8 mouse cellular contexts compared by ENCODE assay signal in the genomic region with DNA sequence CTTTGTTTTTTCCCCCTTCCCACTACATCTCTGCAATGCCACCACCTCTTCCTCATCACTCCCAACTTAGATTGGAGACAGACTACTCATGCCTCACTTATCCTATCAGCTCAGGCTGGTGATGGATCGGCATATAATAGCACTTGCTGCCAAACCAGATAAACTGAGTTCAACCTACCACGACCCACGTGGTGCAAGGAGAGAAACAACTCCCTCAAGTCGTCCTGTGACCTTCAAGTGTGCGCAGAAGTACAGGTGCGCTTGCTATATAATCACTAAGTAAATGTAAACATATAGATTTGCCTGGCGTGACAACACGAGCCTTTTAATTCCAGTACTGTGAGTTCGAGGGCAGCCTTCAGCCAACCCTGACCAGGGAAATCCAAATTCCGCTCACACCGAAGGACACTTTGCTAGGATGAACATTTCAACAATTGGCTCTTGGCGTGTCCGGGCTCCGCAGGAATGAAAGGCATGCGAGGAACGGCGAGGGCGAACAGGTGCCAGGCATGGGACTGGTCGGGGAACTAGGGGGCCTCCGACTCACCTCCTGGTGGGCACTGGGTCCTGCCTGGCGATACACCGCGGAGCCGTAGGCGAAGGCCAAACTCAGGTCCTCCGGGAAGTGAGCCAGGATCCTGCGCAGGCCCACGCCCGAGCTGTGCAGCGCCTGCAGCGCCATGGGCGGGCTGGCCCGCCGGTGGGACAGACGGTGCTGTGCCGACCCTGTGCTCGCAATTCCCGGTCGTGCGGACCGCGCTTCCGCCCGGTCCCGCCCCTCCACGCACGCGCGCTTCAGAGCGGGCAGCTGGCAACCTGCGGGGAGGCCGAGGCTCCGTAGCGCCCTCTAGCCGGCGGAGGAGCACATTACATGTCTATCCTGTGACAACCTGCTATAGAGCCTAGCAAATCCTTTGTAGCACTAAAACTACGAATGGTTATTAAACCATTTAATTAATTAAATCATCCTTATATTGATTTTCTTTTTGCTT. TPM values are rescaled to one million over a fixed set of nuclear protein-coding genes. Genes with fewer than 3 reads are reported as not detected.
DNase-seq lines count a peak whose midpoint lies in the region; ATAC-seq and TF ChIP-seq lines count a peak whose summit lies in the region.

A gene (minus strand): TSS at position 774 of the 992 bp plus-strand sequence.

- H3K27ac ChIP-seq in embryonic fibroblast, embryonic 13.5 days (ENCODE audit: insufficient read depth, low read length) = no peak within 1 kb of the TSS
- no peak within 1 kb of the TSS for H3K27ac ChIP-seq in limb, embryonic 15.5 days
- no peak within 1 kb of the TSS for H3K27ac ChIP-seq in midbrain, postnatal 0 days (ENCODE audit: low read depth, low read length)

- 1% methylated on average over 57 of the region's 57 CpGs for WGBS in limb, embryonic 15.5 days
- under 1% methylated on average over 57 of the region's 57 CpGs for WGBS in midbrain, postnatal 0 days

- no peaks in the 10 kb centered on the region for H3K9me3 ChIP-seq in limb, embryonic 15.5 days
- H3K9me3 ChIP-seq in midbrain, postnatal 0 days (ENCODE audit: low read length) = no peaks in the 10 kb centered on the region

- TF ChIP-seq CTCF in C2C12 (IDR thresholded peaks at IDR 0.05; ENCODE audit: control insufficient read depth, insufficient read depth, insufficient read length) = peak; percentile 88
- TF ChIP-seq CTCF in embryonic fibroblast, embryonic 13.5 days (IDR thresholded peaks at IDR 0.05; ENCODE audit: borderline replicate concordance, insufficient read depth, low read length) = peak; percentile 93
- peak; percentile 97 for TF ChIP-seq CTCF in midbrain, postnatal 0 days (IDR thresholded peaks at IDR 0.05)

- ATAC-seq in limb, embryonic 15.5 days (ENCODE audit: insufficient number of reproducible peaks, low FRiP score, low TSS enrichment, low read depth) = peak; percentile 86
- ATAC-seq in midbrain, postnatal 0 days (ENCODE audit: low FRiP score) = peak; percentile 90

- H3K4me1 ChIP-seq in embryonic fibroblast, embryonic 13.5 days (ENCODE audit: control insufficient read depth, insufficient read depth, low read length) = peaks cover 3% of the 10 kb centered on the region; the same call in 1 of the 2 replicates
- H3K4me1 ChIP-seq in limb, embryonic 15.5 days = peaks cover 19% of the 10 kb centered on the region
- H3K4me1 ChIP-seq in midbrain, postnatal 0 days (ENCODE audit: insufficient read depth, low read length) = peaks cover 5% of the 10 kb centered on the region; the same call in 1 of the 2 replicates

- peak; percentile 92 for DNase-seq in brain, adult 2 months (ENCODE audit: low read depth, low spot score)
- peak; percentile 78 to 83 for DNase-seq in heart, adult 9 months (ENCODE audit: low spot score in 2 of 2)
- peak; percentile 84 for DNase-seq in kidney, adult 9 months
- DNase-seq in midbrain, postnatal 0 days (ENCODE audit: low spot score) = peak; percentile 86
- DNase-seq in spleen, postnatal 10 days (ENCODE audit: low spot score in 2 of 2) = peak; percentile 86 to 92

- H3ac ChIP-seq in C2C12 (ENCODE audit: control insufficient read depth, insufficient read length, low read depth) = peak within 1 kb of the TSS; percentile 82

- peaks cover 18% of the 10 kb centered on the region for H3K36me3 ChIP-seq in C2C12 (ENCODE audit: control insufficient read depth, insufficient read depth)
- peaks cover 21% of the 10 kb centered on the region for H3K36me3 ChIP-seq in limb, embryonic 15.5 days
- peaks cover 20% of the 10 kb centered on the region for H3K36me3 ChIP-seq in midbrain, postnatal 0 days (ENCODE audit: insufficient read depth, low read length)

- H3K9ac ChIP-seq in limb, embryonic 15.5 days = peak within 1 kb of the TSS; percentile 72
- H3K9ac ChIP-seq in midbrain, postnatal 0 days (replicated peaks; ENCODE audit: low read length, poor library complexity, severe bottlenecking) = peak within 1 kb of the TSS; percentile 68

- H3K79me3 ChIP-seq in C2C12 (ENCODE audit: low read depth) = peaks cover 8% of the 10 kb centered on the region

- H3K27me3 ChIP-seq in C2C12 (ENCODE audit: control insufficient read depth, insufficient read depth, insufficient read length) = peaks cover 9% of the 10 kb centered on the region
- no peaks in the 10 kb centered on the region for H3K27me3 ChIP-seq in limb, embryonic 15.5 days
- no peaks in the 10 kb centered on the region for H3K27me3 ChIP-seq in midbrain, postnatal 0 days (ENCODE audit: insufficient read depth, low read length)

- peak within 1 kb of the TSS; percentile 65 for H3K4me2 ChIP-seq in limb, embryonic 15.5 days
- peak within 1 kb of the TSS; percentile 80 for H3K4me2 ChIP-seq in midbrain, postnatal 0 days (ENCODE audit: low read depth, low read length, poor library complexity, severe bottlenecking)

- peak within 1 kb of the TSS; percentile 80 for H3K4me3 ChIP-seq in C2C12 (ENCODE audit: insufficient read depth, poor library complexity, severe bottlenecking)
- H3K4me3 ChIP-seq in embryonic fibroblast, embryonic 13.5 days (ENCODE audit: insufficient read depth, low read length) = peak within 1 kb of the TSS; percentile 96
- H3K4me3 ChIP-seq in limb, embryonic 15.5 days = peak within 1 kb of the TSS; percentile 86
- H3K4me3 ChIP-seq in midbrain, postnatal 0 days (ENCODE audit: low read depth, low read length) = peak within 1 kb of the TSS; percentile 87

- peak; percentile 77 for TF ChIP-seq POLR2A in embryonic fibroblast, embryonic 13.5 days (IDR thresholded peaks at IDR 0.05; ENCODE audit: low read depth, low read length)

- H3K79me2 ChIP-seq in C2C12 (ENCODE audit: control insufficient read depth, insufficient read depth) = peaks cover 25% of the 10 kb centered on the region

TF ChIP-seq in C2C12, 6 proteins besides CTCF, POLR2A, EP300 and RAD21:
- TF ChIP-seq FOSL1 (IDR thresholded peaks at IDR 0.05; ENCODE audit: insufficient read depth, low read length, poor library complexity, severe bottlenecking) = no peak
- no peak for TF ChIP-seq MYOG (IDR thresholded peaks at IDR 0.05; ENCODE audit: control insufficient read depth, extremely low read depth, insufficient read length)
- peak; percentile 83 for TF ChIP-seq MAX (IDR thresholded peaks at IDR 0.05)
- no peak for TF ChIP-seq CEBPB (IDR thresholded peaks at IDR 0.05; ENCODE audit: low read depth)
- TF ChIP-seq USF1 (IDR thresholded peaks at IDR 0.05; ENCODE audit: low read depth) = peak; percentile 35
- no peak for TF ChIP-seq MYOD1 (IDR thresholded peaks at IDR 0.05; ENCODE audit: control insufficient read depth, insufficient read length, low read depth)

RNA-seq across cellular contexts. Expression of the gene that starts here (rescaled TPM):
- polyA plus RNA-seq in C2C12 (2012; fragmentation: generic; extraction: Trizol) = 44.1 TPM
- 14.2 and 16.8 TPM in 2 replicates for polyA plus RNA-seq in embryonic fibroblast, embryonic 13.5 days (2011; ENCODE audit: insufficient read length, low read depth, missing spikeins)
- 48.5 and 52.2 TPM in 2 replicates for polyA plus RNA-seq in limb, embryonic 15.5 days (2015; fragmentation: Nextera tagmentation; extraction: Ambion mirVana)
- 39.4 and 50.8 TPM in 2 replicates for total RNA-seq in midbrain, postnatal 0 days (2014; rRNA removed)
- 45.9 and 47.7 TPM in 2 replicates for polyA plus RNA-seq in midbrain, postnatal 0 days (2015; fragmentation: Nextera tagmentation; extraction: Ambion mirVana)
